Mouse (Mus musculus): ENCODE measurements at regions not wholly inside any gene's neighbourhood (a gene's known extent, or its start where the extent isn't known, plus 50 kb on each side); places are given as distances from the start of the nearest gene placed in this dataset.

DNA sequence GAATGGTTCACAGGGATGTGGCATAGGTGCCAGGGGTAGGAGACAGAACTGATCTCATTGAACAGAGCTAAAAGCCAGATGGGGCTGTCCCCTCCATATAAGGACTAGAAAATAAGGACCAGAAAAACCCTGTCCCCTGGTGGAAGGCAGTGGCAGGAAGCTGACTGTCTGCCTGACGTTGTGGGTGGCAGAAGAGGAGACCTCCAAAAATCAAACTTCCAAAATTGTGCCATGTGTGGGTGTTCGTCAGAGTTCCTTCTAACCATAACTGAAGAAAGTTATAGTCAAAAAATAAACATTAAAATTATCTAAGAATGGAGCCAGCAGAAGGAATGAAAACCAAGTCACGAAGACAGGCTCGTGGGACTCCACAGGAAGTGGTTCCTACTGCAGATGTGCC is 129.2 kb downstream of the Mtx3 start:
- no peak for DNase-seq (ENCODE audit: extremely low spot score)

DNA sequence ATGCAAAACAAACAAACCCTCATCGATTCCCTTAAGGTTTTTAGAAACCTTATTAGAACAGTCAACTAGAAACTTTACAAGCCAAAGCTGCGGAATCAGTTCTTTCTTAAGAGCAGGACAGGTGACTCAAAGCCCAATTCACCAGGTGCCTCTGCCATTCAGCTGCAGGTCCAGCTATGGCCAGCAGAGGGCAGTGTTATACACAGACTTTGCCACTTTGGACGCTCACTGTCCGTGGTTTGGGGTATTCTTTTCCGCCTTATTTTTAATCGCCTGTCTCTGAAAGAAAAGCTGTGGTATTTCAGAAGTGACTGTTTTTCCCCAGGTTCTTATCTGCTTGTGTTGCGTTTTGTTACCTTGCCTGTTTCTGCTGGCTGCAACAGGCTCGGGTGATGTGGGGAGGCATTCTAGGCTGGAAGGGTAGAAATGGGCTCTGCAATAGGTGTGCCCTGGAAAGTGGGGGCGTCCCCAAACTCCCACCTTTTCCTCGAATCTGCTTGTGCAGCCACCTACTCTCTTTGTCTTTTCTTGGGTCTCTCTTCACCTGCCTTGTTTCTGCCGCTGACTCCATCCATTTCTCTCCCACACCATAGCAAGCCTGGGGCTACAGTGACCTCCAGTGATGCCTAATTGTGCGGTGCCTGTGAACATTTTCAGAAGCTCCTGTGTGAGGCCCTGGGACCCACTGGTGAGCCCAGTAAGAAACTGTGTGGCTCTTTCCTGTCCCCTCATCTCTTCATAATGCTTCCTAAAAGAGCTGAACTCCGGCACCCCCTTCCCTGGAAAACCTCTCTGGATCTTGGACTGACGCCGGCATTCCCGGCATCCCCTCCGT is 142.4 kb downstream of the Mtx3 start:
- DNase-seq (ENCODE audit: extremely low spot score) = peak; percentile 73

DNA sequence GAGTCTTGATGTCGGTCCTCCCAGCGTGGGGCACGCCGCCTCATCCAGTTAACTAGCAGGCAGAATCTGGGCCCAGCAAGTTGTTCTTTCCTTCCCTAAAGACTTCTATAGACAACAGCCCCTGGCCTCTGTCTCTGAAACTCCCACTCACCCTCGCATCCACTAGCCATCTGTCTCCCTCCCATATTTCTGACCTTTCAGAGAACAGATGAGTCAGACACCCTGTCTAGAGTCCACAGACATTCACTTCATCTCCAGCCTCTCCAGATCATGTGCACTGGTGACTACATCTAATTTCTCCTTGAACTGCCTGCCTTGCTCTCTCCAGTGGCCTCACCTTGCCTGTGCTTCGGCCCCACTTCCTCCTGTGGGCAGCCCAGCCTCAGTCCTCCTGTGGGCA is 143.1 kb downstream of the Mtx3 start:
- no peak for DNase-seq (ENCODE audit: extremely low spot score)

DNA sequence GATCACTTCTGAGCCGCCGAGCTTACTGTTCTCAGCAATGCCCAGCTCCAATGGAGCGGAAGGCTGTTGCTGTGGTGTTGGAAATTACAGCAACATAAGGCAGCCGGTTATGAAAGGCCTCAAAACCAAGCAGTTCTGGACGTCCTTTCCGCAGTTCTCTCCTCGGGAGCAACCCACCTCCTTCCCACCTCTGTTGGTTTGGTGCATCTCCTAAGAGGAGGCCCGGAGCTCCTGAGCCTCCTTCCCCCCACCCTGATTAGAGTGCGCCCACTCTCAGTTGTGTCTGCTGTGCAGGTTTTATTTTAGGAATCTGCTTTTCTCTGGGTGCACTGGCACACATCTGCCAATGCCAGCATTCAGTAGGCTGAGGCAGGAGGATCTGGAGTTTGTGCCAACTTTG is 144.0 kb downstream of the Mtx3 start:
- DNase-seq (ENCODE audit: extremely low spot score) = no peak

DNA sequence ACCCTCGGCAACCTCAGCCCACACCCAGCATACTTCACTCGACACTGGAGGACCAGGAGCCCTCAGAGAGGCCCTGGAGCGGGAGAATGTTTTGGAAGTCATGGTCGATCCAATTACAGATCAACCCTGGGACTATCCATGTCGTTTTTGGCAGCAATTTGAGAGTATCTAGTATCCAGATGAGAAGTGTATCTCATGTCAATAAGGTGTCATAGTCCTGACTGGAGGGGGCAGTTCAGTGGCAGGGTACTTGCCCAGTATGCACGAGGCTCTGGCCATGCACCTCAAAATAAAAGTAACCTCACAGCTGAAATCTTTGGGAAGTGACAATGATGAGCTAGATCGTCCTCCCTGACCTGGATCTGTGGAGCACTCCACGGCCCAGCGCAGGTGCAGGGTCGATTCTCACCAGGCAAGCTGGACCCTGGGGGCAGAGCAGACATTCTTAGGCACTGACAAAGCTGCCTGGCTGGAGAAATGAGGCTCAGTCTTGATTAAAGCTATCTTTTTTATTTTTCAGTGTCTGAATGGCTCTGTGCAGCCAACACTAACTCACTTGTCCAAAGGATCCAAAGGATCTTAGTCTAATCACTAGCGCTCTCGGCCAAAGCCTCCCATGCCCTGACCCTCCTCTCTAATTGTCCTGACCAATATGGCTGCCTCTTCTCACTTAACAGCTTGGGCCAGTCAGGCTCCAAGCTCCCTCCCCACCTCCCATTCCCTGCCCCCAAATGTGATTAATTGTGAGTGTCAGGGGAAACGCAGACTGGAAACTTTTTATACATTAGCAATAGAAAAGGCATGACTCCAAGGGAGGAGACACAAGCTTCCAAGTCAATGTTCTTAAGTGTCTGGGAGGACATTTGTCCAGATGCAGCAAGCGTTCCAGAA is 146.0 kb downstream of the Mtx3 start:
- DNase-seq (ENCODE audit: extremely low spot score) = no peak
